Comparison of ENCODE assay signal across 24 mouse cellular contexts in the genomic region with DNA sequence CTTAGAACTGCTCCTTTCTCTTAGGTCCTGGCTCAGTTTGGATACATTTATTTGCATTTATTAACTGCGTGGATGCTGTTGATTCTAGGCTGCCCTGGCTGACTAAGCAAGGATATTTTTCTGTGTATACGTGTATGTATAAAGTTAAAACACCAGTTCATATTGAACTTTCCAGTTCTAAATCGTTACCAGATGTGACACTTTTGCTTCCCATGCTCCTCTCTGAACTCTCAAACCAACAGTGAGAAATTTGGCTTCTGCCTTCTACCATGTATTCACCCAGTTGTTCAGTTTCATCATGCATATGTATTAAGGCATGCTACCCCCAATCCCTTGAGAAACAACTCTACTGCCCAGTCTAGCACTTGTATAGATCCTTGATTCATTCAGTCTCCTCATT. TPM values are rescaled to one million over a fixed set of nuclear protein-coding genes. Genes with fewer than 3 reads are reported as not detected.
"Had no signal": no experiment of that assay in that cellular context is flagged by ENCODE, and none has a peak within 500 bp of the region (broad histone marks: within the 10 kb centered on the region; RNA-seq: fewer than 3 reads in every experiment).

No protein-coding gene starts in this region.

- H3K4me3 ChIP-seq: heart, embryonic 10.5 days; heart, embryonic 12.5 days; hindbrain, embryonic 10.5 days; hindbrain, embryonic 12.5 days; intestine, embryonic 15.5 days; layer of hippocampus, adult 2 months; left cerebral cortex, adult 2 months; limb, embryonic 13.5 days; liver, embryonic 12.5 days had no signal

- H3K9ac ChIP-seq: heart, embryonic 12.5 days; hindbrain, embryonic 12.5 days; hindbrain, embryonic 14.5 days; intestine, embryonic 15.5 days; limb, embryonic 13.5 days; liver, embryonic 12.5 days; liver, embryonic 14.5 days had no signal

- H3K27ac ChIP-seq: heart, embryonic 10.5 days; hindbrain, embryonic 10.5 days; hindbrain, embryonic 12.5 days; hindbrain, embryonic 14.5 days; intestine, embryonic 15.5 days; layer of hippocampus, adult 2 months; left cerebral cortex, adult 2 months; limb, embryonic 13.5 days; liver, embryonic 12.5 days; liver, embryonic 14.5 days had no signal

- H3K36me3 ChIP-seq: heart, embryonic 10.5 days; heart, embryonic 12.5 days; hindbrain, embryonic 10.5 days; hindbrain, embryonic 12.5 days; intestine, embryonic 15.5 days; limb, embryonic 13.5 days; liver, embryonic 12.5 days had no signal

- H3K9me3 ChIP-seq: heart, embryonic 10.5 days; heart, embryonic 12.5 days; hindbrain, embryonic 10.5 days; hindbrain, embryonic 12.5 days; intestine, embryonic 15.5 days; limb, embryonic 13.5 days; liver, embryonic 12.5 days had no signal

- H3K4me1 ChIP-seq: heart, embryonic 12.5 days; intestine, embryonic 15.5 days; limb, embryonic 13.5 days; liver, embryonic 12.5 days had no signal

- ATAC-seq: hindbrain, embryonic 16.5 days; inflammation-experienced regulatory T-cells, adult 6 months; intestine, embryonic 15.5 days; intestine, postnatal 0 days; liver, embryonic 12.5 days had no signal

- DNase-seq: gastrocnemius, postnatal 14 days; heart, adult 18-20 months; heart, postnatal 10 days; heart, postnatal 4 days; kidney, adult 18-20 months; kidney, adult 8-10 months; kidney, postnatal 10 days; kidney, postnatal 25 days; kidney, postnatal 4 days had no signal

- H3K27me3 ChIP-seq: heart, embryonic 12.5 days; hindbrain, embryonic 12.5 days; intestine, embryonic 15.5 days; limb, embryonic 13.5 days; liver, embryonic 12.5 days had no signal

- H3K4me2 ChIP-seq: heart, embryonic 12.5 days; hindbrain, embryonic 12.5 days; hindbrain, embryonic 14.5 days; intestine, embryonic 15.5 days; limb, embryonic 13.5 days; liver, embryonic 12.5 days had no signal

RNA-seq across cellular contexts. Expression of a gene that starts 45.0 kb away (rescaled TPM):
- total RNA-seq: granulocyte monocyte progenitor cell, adult 5-6 weeks had no signal
